Mouse (Mus musculus): ENCODE measurements at regions not wholly inside any gene's neighbourhood (a gene's known extent, or its start where the extent isn't known, plus 50 kb on each side); places are given as distances from the start of the nearest gene placed in this dataset.

DNA sequence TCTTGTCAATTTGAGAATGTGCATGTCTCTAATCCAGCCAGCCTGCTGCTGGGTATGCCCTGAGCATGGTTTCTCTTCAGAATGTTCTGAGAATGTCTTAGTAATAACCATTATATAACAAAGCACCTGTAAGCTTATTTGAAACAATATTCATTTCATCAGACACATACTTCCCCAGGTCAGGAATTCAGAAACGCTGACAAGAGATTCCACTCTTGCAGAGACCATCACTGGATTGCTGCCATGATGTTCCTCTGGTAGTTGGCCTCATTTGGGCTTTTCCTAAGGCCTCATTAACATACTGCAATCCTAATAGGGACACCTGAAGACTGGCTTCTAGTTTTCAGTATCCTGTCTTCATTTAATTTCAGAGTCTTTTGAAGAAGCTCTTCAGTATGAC is 642.5 kb upstream of the Adamts5 start:
- TF ChIP-seq MAZ (IDR thresholded peaks at IDR 0.05; ENCODE audit: low read depth, low read length) (no peak), CTCF (conservative IDR thresholded peaks at IDR 0.05 in 1 of 2, IDR thresholded peaks at IDR 0.05 in 1 of 2; ENCODE audit: low read depth in 2 of 2, low read length in 2 of 2) (no peak), JUND (conservative IDR thresholded peaks at IDR 0.05; ENCODE audit: low read depth, low read length) (no peak), USF2 (conservative IDR thresholded peaks at IDR 0.05; ENCODE audit: low read depth, low read length) (no peak), MXI1 (IDR thresholded peaks at IDR 0.05; ENCODE audit: low read depth, low read length) (no peak)

All from CH12.LX (cell line).